Mouse (Mus musculus) liver, embryonic 11.5 days (tissue): Measurements from ENCODE around the gene Astn2. TPM values are rescaled to one million over a fixed set of nuclear protein-coding genes. Genes with fewer than 3 reads are reported as not detected.

Experiments used
- ATAC-seq: fragments of 200-750 bp; cut with Nextera tagmentation; replicated peaks from 2 replicates; pipeline ENCODE4 v1.8.0; 2017; ENCODE audit warnings: moderate number of reproducible peaks, mild to moderate bottlenecking, moderate TSS enrichment, moderate library complexity; ENCODE audit not compliant: low FRiP score
- DNase-seq: peaks from one replicate; pipeline ENCODE4 v3.0.0-alpha.2; 2017; ENCODE audit warnings: low spot score
- H3K27ac ChIP-seq: fragments of 300-500 bp; sonication (generic); 2 replicates; pipeline ENCODE4 v1.5.1; 2014; ENCODE audit warnings: mild to moderate bottlenecking, low read depth, low read length, control low read depth
- H3K27me3 ChIP-seq: fragments of 300-500 bp; sonication (generic); replicated peaks from 2 replicates; pipeline ENCODE4 v1.6.1; 2014; ENCODE audit warnings: low read length, mixed read lengths; ENCODE audit not compliant: control insufficient read depth, insufficient read depth
- H3K36me3 ChIP-seq: fragments of 300-500 bp; sonication (generic); 2 replicates; pipeline ENCODE4 v1.6.1; 2014; ENCODE audit warnings: mild to moderate bottlenecking, low read length, moderate library complexity, mixed read lengths; ENCODE audit not compliant: control insufficient read depth, insufficient read depth
- H3K4me1 ChIP-seq: fragments of 300-500 bp; sonication (generic); replicated peaks from 2 replicates; pipeline ENCODE4 v1.6.1; 2014; ENCODE audit warnings: low read length, mixed read lengths; ENCODE audit not compliant: control insufficient read depth, insufficient read depth
- H3K4me2 ChIP-seq: fragments of 300-500 bp; sonication (generic); 2 replicates; pipeline ENCODE4 v1.6.1; 2014; ENCODE audit warnings: mild to moderate bottlenecking, control low read depth, moderate library complexity
- H3K4me3 ChIP-seq: fragments of 300-500 bp; sonication (generic); 2 replicates; pipeline ENCODE4 v1.5.1; 2014; ENCODE audit warnings: low read depth, low read length, control low read depth
- H3K9ac ChIP-seq: fragments of 300-500 bp; sonication (generic); 2 replicates; pipeline ENCODE4 v1.6.1; 2014; ENCODE audit warnings: low read depth, low read length, control low read depth
- H3K9me3 ChIP-seq: fragments of 300-500 bp; sonication (generic); 2 replicates; pipeline ENCODE4 v1.6.1; 2016; ENCODE audit warnings: low read length, inconsistent platforms, mixed read lengths; ENCODE audit not compliant: control insufficient read depth
- WGBS: fragments of 180-500 bp; shearing (Covaris S2); extraction: QIAGEN DNeasy Blood & Tissue Kit; methylation state at CpG from one replicate; pipeline ENCODE4 v1.1.7; 2014; 5-methylcytosine and 5-hydroxymethylcytosine counted together
- polyA plus RNA-seq: library from polyadenylated mRNA; unstranded; fragments of >200 nt; fragmentation: Nextera tagmentation; extraction: Ambion mirVana; gene quantifications from 2 replicates; pipeline ENCODE4 v1.2.1, GENCODE M21; 2014

The Astn2 gene
- polyA plus RNA-seq, 1 experiment from 2014 or later: 0.05 TPM

DNA sequence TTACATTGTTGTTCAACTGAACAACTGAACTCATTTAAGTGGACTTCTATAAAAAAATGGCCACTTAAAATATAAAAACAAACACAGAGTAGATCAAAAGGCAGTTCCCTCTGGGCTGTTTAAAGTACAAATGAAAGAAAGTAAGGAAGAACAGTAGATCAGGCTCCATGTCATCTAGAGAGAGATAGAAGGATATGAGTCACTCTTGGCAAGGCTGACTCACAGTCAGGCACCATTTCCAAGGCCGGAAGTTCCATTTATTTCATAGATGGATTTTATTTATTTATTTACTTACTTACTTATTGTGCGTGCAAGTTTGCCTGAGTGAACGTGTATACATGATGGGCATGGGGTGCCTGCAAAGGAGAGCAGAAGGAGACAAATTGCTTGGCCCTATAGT is 67.0 kb downstream of the Astn2 start:
- Histone ChIP-seq H3K36me3 (no peaks in the 10 kb centered on the region), H3K27ac (no peak overlapping the region), H3K9ac (no peak overlapping the region), H3K4me3 (no peak overlapping the region), H3K4me2 (no peak overlapping the region), H3K9me3 (no peaks in the 10 kb centered on the region), H3K4me1 (no peaks in the 10 kb centered on the region), H3K27me3 (no peaks in the 10 kb centered on the region)
- WGBS: 84% methylated on average over 3 of the region's 3 CpGs
- no peak for DNase-seq
- no peak for ATAC-seq

GRCm38 (mm10) chr4:66330600-66331285 is 73.7 kb downstream of the Astn2 start:
- ATAC-seq (no peak), DNase-seq (no peak)
- Histone ChIP-seq H3K4me3 (no peak overlapping the region), H3K9ac (no peak overlapping the region), H3K4me1 (no peaks in the 10 kb centered on the region), H3K27me3 (no peaks in the 10 kb centered on the region), H3K27ac (no peak overlapping the region), H3K4me2 (no peak overlapping the region), H3K36me3 (no peaks in the 10 kb centered on the region), H3K9me3 (no peaks in the 10 kb centered on the region)
- WGBS: 36% methylated on average over 4 of the region's 4 CpGs

GRCm38 (mm10) chr4:66321051-66321450 is 83.4 kb downstream of the Astn2 start:
- Histone ChIP-seq H3K27ac (no peak overlapping the region), H3K9me3 (no peaks in the 10 kb centered on the region), H3K9ac (no peak overlapping the region), H3K4me1 (no peaks in the 10 kb centered on the region), H3K36me3 (no peaks in the 10 kb centered on the region), H3K4me2 (no peak overlapping the region), H3K27me3 (no peaks in the 10 kb centered on the region), H3K4me3 (no peak overlapping the region)
- ATAC-seq: no peak
- WGBS: 77% methylated on average over 2 of the region's 2 CpGs
- DNase-seq: no peak

- 44% methylated on average over 8 of the region's 8 CpGs for WGBS
- Histone ChIP-seq H3K9me3 (no peaks in the 10 kb centered on the region), H3K4me3 (no peak overlapping the region), H3K27me3 (no peaks in the 10 kb centered on the region), H3K9ac (no peak overlapping the region), H3K27ac (no peak overlapping the region), H3K4me2 (no peak overlapping the region), H3K36me3 (no peaks in the 10 kb centered on the region), H3K4me1 (no peaks in the 10 kb centered on the region)
- ATAC-seq (no peak), DNase-seq (no peak)
Measured at GRCm38 (mm10) chr4:66314806-66315484, 89.5 kb downstream of the Astn2 start.

DNA sequence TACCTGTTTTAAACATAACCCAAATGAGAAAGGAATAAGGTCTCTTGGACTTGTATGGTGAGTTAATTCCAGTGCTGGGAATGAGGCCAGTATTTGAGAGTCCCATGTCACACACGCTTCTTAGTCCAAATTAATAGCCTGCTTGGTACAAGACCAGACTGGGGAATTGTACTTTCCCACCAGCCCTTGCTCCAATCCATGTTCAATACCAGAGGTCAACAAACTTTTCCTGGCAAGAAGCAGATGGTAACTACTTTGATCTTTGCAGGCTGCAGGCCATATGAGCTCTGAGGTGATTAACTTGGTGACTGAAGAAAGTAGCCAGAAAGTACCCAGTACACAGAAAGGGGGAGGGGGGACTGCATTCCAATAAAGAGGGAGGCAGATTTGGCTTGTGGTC is 91.7 kb downstream of the Astn2 start:
- Histone ChIP-seq H3K27me3 (no peaks in the 10 kb centered on the region), H3K36me3 (no peaks in the 10 kb centered on the region), H3K4me2 (no peak overlapping the region), H3K4me1 (no peaks in the 10 kb centered on the region), H3K9ac (no peak overlapping the region), H3K9me3 (no peaks in the 10 kb centered on the region), H3K27ac (no peak overlapping the region), H3K4me3 (no peak overlapping the region)
- 82% methylated on average over 1 of the region's 1 CpGs for WGBS
- no peak for DNase-seq
- ATAC-seq: no peak

DNA sequence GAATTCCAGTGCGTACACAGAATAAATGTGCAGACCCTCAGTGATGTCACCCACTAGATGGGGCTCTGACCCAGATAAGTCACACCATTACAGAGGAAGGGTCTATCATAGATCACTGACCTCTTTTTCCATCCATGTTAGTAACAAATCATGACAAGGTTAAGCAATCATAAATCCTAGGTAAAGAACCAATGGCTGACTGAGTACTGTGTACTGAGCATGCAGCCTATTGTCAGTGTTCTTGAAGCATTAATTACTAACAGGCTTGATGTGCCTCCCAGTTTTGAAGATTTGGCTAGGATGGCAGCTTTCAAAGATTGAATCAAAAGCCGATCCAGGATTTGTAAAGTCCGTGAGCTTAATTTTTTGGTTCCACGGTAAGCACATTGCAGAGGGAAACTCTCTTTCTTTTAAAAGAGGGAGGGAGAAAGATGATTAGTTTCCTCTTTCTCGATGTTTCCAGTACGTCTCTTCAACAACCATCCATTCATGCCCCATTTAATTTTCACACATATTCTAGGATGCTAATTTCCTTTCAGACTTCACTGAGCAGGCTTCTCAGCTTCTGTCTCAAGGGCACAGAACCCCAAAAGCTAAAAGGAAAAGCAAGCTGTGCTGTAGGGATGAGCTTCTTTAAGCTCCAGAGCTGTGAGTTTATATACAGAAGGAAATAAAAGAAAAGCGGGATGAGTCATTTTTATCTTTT is 93.9 kb downstream of the Astn2 start:
- H3K4me3 ChIP-seq: no peak overlapping the region
- no peaks in the 10 kb centered on the region for H3K27me3 ChIP-seq
- H3K9ac ChIP-seq: no peak overlapping the region
- DNase-seq (no peak), ATAC-seq (no peak)
- no peaks in the 10 kb centered on the region for H3K9me3 ChIP-seq
- no peaks in the 10 kb centered on the region for H3K4me1 ChIP-seq
- H3K27ac ChIP-seq: no peak overlapping the region
- H3K36me3 ChIP-seq: no peaks in the 10 kb centered on the region
- no peak overlapping the region for H3K4me2 ChIP-seq
- WGBS: 84% methylated on average over 7 of the region's 7 CpGs

GRCm38 (mm10) chr4:66306377-66306776 is 98.0 kb downstream of the Astn2 start:
- no peaks in the 10 kb centered on the region for H3K36me3 ChIP-seq
- H3K4me3 ChIP-seq: no peak overlapping the region
- no peak for ATAC-seq
- no peaks in the 10 kb centered on the region for H3K27me3 ChIP-seq
- H3K9ac ChIP-seq: no peak overlapping the region
- H3K9me3 ChIP-seq: no peaks in the 10 kb centered on the region
- no peak overlapping the region for H3K27ac ChIP-seq
- no peak overlapping the region for H3K4me2 ChIP-seq
- DNase-seq: no peak
- H3K4me1 ChIP-seq: no peaks in the 10 kb centered on the region
- WGBS: 66% methylated on average over 6 of the region's 6 CpGs

DNA sequence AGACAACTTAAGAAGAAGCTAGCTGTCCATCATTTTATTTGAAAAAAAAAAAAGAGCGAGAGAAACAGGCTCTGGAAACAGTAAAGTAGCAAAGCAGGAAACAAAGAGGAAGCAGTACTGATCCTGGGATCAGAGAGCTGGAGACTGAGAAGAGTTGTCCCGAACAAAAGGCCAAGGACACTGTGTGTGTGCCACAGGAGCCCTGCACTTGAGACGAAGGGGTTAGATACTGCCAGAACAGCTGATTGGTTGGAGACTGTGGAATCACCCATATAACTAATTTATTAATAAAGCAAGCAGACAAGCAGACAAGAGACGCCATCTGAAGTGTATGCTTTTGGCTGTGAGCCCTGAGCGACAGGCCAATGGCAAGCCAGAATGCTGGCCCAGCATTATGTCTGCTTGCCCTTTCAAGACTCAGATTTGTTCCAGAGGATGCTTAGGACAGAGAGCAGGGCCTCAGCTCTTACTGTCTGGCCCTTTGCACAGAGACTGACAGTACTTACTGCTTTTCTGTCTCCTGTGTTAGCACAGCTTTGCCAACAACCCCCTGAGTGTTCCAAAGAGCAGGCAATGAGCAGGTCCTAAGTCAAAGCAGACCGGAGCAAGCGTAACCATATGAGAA is 101.6 kb downstream of the Astn2 start:
- 66% methylated on average over 7 of the region's 7 CpGs for WGBS
- Histone ChIP-seq H3K4me2 (no peak overlapping the region), H3K9ac (no peak overlapping the region), H3K9me3 (no peaks in the 10 kb centered on the region), H3K27me3 (no peaks in the 10 kb centered on the region), H3K4me1 (no peaks in the 10 kb centered on the region), H3K36me3 (no peaks in the 10 kb centered on the region), H3K4me3 (no peak overlapping the region), H3K27ac (no peak overlapping the region)
- no peak for DNase-seq
- no peak for ATAC-seq
